Mouse (Mus musculus) naive thymus-derived CD4-positive, alpha-beta T cell, adult 2 months (primary cell): Measurements from ENCODE around the gene Zfp53.
"Not testable (repeated sequence)": the region's sequence is repeated elsewhere in the genome, so short reads cannot be mapped to it uniquely, and the experiment has no call there.

Experiments used
- DNase-seq: peaks from one replicate; pipeline ENCODE4 v3.0.0-alpha.2; 2011; ENCODE audit warnings: low read depth

The Zfp53 gene

GRCm38 (mm10) chr17:21488760-21489499, at the start of gene Zfp53:
Gene Zfp53, plus strand, starts transcription at chr17:21488998.
- DNase-seq = peak; percentile 86

DNA sequence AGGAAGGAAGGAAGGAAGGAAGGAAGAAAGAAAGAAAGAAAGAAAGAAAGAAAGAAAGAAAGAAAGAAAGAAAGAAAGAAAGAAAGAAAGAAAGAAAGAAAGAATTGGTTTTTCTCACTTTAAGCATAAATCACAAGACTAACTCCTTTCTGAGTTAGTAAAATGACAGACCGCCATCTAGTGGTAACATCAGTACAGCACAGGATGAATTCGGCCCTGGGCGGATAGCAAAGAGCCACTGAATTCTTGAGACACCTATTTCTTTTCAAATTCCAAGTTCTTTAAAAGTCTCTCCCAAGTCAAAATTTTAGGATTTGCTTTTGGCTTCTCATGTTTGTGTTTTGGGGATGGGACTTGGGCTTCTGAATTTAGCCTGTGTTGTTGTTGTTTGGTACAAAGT, 39.1 kb upstream of the Zfp53 start:
- peak; percentile 92 for DNase-seq

DNA sequence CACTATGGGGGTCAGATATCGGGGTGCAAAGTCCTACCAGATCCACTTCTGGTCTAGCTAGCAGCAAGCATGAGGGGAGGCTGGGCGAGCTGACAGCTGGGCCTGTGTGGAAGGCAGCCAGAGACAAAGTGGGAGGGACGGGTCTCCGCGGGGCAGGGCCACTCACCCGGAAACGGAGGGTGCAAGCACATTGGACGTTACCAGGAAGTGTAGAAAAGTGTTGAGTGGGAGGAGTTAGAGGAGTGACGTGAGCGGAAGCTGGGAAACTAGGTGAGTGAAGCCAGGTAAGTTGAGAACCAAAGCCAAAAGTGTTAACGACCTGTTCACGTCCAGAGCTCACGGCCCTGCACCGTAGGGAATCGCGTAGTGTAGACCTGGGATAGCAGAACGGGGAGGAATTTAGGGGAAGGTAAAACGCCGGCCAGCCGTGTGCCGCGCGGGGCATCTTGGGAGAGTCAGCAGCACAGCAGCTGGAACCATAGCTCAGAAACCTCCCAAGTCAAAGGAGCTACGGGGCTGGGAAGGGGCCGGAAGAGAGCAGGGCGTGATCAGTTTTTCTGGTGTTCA, 38.6 kb upstream of the Zfp53 start, which contains the start of gene Zfp51:
Gene Zfp51, plus strand, starts transcription at position 237 of the 567 bp plus-strand sequence.
- DNase-seq = peak; percentile 97

GRCm38 (mm10) chr17:21463550-21463949, 25.2 kb upstream of the Zfp53 start:
- peak; percentile 85 for DNase-seq

GRCm38 (mm10) chr17:21472032-21472652, 16.7 kb upstream of the Zfp53 start:
- peak; percentile 59 for DNase-seq

DNA sequence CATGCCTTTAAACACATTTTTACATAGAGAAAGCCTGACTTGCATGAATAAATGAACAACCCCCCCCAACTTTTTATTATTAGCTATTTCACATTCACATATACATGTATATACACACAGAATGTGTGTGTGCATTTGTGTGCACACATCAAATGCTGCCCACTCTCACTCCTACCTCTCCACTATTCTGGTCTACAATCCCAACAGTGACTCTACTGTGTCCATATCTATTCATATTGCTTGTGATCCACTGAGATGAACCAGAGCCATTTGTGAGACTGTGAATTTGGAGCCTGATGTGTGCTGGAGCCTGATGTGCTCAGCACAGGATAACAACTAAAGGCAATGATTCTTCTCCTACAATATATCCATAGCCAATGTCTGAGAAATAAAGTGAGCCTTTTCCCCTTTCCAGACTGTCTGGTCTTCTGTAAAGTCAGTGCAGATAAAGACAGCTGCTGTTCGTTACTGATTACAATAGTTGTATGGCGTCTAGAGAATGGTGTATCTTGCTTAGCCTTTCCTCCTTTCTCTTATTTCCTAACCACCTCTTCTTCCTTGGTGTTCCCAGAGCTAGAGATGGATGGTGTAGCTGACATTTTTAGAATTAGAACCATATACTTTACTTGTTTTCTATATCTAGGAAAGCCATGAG, 16.0 kb upstream of the Zfp53 start:
- peak; percentile 39 for DNase-seq

- DNase-seq = peak; percentile 68
Observed at GRCm38 (mm10) chr17:21473362-21474190, 15.2 kb upstream of the Zfp53 start.

- DNase-seq = peak; percentile 68
Observed at GRCm38 (mm10) chr17:21474729-21475128, 14.1 kb upstream of the Zfp53 start.

DNA sequence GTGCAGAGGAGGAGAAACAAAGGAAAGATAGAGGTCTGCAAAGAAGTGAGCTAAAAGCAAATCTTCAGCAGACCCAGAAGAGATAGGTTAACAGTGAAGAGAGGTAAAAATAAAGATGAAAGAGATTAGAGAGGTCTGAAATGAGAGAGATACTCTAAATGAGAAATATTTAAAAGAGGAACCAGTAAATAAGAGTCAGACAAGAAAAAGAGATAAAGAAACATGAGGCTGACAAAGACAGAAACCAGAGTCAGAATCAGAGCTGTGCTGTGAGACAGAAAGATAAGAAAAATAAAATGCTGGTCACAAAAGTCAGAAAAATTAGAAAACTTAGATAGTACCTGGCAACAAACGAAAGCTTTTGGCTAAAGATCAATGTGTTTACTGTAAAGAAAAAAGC, 13.5 kb upstream of the Zfp53 start:
- DNase-seq = not testable (repeated sequence)

DNA sequence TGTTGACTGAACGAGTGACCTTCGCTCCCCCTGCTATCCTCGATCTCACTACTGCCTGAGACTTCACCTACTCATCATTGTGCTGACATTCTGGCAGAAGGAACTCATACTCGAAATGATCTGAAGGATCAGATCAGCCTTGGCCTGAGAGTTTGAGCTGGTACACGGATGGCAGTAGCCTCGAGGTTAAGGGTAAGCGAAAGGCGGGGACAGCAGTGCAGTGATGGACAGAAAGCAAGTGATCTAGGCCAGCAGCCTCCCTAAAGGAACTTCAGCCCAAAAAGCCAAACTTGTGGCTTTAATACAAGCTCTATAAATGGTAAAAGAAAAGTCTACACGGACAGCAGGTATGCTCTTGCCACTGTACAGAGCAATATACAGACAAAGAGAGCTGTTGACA, 12.4 kb upstream of the Zfp53 start:
- not testable (repeated sequence) for DNase-seq

GRCm38 (mm10) chr17:21478103-21478777, 10.6 kb upstream of the Zfp53 start:
- peak; percentile 47 for DNase-seq

GRCm38 (mm10) chr17:21489500-21490001, 753 bp downstream of the Zfp53 start:
- DNase-seq = peak; percentile 55

DNA sequence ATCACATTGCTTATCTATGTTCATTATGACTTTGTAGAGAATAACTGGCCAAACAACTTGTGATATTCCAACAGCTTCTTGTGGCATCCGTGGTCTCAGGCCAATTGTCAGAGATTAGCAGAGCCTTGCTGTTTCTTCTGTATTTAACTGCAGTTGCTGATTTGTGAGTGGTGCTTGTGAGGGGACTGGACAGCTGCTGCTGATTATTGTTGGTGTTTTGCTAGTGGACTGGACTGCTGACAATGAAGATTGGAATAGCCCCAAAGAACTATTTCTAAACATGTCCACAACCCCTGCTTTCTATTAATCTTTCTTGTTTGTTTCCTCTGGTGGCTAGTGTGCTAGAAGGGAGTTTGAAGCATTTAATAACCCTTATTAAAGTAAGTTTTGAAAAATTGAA, 12.6 kb downstream of the Zfp53 start:
- no peak for DNase-seq

GRCm38 (mm10) chr17:21504524-21504923, 15.7 kb downstream of the Zfp53 start:
- DNase-seq = peak; percentile 41

GRCm38 (mm10) chr17:21506258-21506657, 17.5 kb downstream of the Zfp53 start:
- DNase-seq = no peak

- DNase-seq = no peak
Observed at GRCm38 (mm10) chr17:21509756-21510155, 21.0 kb downstream of the Zfp53 start.

DNA sequence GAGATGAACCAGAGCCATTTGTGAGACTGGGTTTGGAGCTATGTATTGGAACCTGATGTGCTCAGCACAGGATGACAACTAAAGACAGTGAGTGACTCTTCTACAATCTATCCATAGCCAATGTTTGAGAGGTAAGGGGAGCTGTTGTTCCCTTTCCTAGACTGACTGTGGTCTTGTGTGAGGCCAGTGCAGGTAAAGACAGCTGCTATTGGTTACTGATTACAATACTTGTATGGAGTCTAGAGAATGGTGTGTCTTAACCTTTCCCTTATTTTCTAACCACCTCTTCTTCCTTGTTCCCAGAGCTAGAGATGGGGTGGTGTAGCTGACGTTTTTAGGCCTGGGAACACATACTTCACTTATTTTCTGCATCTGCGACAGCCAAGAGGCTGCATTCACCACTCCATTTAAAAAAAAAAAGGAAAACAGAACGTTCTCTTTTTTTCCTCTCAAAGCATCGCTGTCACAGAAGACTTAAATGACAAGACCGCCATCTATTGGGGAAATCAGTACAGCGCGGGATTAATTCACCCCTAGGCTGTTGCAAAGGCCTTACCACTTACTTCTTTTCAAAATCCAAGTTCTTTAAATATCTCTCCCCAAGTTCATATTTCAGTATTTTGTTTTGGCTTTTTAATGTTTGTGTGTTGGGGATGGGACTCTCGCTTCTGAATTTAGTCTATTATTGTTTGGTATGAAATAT, 26.8 kb downstream of the Zfp53 start:
- DNase-seq = peak; percentile 89

DNA sequence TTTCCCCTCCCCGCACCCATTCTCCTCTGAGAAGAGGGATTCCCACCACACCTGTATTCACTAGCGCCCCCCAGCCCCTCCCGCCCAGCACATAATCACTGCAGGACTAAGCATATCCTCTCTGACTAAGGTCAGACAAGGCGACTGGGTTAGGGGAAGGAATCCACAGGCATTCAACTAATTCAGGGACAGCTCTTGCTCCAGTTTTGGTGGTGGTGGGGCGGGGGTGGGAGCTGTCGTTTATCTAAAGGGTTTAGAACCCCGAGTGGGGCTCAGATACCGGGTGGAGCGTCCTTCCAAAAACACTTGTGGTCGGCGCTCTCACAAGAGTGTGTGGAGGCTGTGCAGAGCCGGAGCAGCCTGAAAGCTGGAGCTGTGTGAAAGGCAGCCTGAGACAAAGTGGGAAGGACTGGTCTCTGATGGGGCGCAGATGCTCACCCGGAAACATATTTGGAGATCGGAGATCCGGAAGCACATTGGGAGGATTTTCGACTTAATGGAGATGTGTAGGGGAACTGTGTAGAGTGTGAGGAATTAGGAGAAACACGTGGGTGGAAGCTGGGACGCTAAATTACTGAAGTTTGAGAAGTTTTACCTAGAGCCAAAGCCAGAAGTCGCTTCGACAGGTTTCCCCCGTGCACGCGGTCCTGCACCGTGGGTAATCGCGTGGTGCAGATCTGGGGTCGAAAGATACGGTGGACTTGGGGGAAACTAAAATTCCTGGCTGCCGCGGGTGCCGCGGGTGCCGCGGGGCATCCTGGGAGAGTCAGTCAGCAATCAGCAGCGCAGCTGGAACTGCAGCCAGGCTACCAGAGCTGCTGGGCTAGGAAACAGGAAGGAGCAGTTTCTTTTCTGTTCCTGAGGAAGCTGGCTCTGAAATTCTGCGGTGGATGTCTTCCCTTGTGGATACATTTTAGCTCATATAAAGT, 27.7 kb downstream of the Zfp53 start:
- peak; percentile 64 for DNase-seq

DNA sequence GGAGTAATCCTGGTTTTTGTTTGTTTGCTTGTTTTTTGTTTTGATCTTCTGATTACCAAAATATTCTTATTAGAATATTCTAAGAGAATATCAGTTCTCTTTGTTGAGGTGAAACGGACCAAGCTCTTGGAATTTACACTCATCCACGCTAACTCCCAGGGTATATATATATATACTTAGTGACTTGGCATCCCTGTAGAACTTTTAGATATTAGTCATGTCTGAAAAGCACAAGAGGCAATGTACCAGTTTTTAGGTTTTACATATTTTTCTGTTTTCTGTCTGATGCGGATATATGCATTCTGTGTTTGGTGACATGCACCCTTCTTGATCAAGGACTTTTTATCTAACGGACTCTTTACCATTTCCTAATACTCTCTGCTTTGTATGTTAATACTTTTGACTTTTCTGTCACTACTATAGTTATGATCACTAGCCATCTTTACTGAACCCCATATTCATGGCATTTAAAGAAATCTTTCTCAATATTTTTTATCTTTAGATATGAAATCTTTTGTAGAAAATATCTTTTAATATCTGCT, 28.4 kb downstream of the Zfp53 start:
- DNase-seq = no peak
